Mouse (Mus musculus) cortical plate, adult 2 months (tissue): ENCODE results near the gene Ogt.

Experiments used
- CTCF ChIP-seq: fragments of 200-500 bp; IDR thresholded peaks from 2 replicates; pipeline ENCODE4 v1.5.1; 2011; ENCODE audit warnings: mild to moderate bottlenecking, control low read depth, low read length; ENCODE audit not compliant: insufficient read depth; ENCODE audit errors: extremely low read depth
- POLR2A ChIP-seq: fragments of 200-500 bp; IDR thresholded peaks from 2 replicates; pipeline ENCODE4 v1.6.1; 2011; ENCODE audit warnings: mild to moderate bottlenecking, low read length, control low read depth; ENCODE audit not compliant: insufficient read depth; ENCODE audit errors: extremely low read depth

- no peak for TF ChIP-seq POLR2A
- no peak for TF ChIP-seq CTCF
Measured at GRCm38 (mm10) chrX:101636821-101637525, 2.9 kb upstream of the Ogt start.
